Mouse (Mus musculus): ENCODE measurements at regions not wholly inside any gene's neighbourhood (a gene's known extent, or its start where the extent isn't known, plus 50 kb on each side); places are given as distances from the start of the nearest gene placed in this dataset.
A peak's percentile ranks its signal among the peaks of the same experiment; 100 is the strongest.

DNA sequence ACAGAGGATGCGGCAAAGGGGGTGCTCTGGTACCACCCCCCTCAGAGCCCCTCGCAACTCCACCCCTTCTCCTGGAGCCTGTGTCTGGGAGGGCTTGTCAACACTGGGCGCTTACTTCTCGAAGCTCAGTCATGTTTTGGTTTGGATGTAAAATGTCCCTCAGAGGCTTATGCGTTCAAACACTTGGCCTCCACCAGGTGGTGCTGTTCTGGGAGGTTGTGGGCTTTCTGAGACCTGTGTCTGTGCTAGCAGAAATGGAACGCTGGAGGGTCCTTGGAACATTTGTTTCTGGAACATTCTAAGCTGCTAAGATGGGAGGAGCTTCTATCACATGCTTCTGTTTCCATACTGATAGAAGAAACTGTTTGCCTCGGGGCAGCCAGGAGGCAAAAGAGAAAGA is 102.6 kb upstream of the Klf13 start:
- no peaks in the 10 kb centered on the region for H3K27me3 ChIP-seq (replicated peaks; ENCODE audit: control insufficient read depth, insufficient read depth, low read length)
- ATAC-seq (no peak), DNase-seq (ENCODE audit: low spot score) (no peak)
- no peaks in the 10 kb centered on the region for H3K36me3 ChIP-seq (ENCODE audit: control insufficient read depth, insufficient read depth, low read length)
- no peak overlapping the region for H3K27ac ChIP-seq (ENCODE audit: low read depth, low read length)
- no peak overlapping the region for H3K4me2 ChIP-seq (ENCODE audit: low read length)
- H3K4me3 ChIP-seq (ENCODE audit: low read depth, low read length) = no peak overlapping the region
- H3K9ac ChIP-seq (ENCODE audit: low read length) = no peak overlapping the region
- 93% methylated on average over 7 of the region's 7 CpGs for WGBS
- no peaks in the 10 kb centered on the region for H3K4me1 ChIP-seq (ENCODE audit: control insufficient read depth, insufficient read depth, low read length)
- no peaks in the 10 kb centered on the region for H3K9me3 ChIP-seq (replicated peaks; ENCODE audit: control insufficient read depth, low read length)

DNA sequence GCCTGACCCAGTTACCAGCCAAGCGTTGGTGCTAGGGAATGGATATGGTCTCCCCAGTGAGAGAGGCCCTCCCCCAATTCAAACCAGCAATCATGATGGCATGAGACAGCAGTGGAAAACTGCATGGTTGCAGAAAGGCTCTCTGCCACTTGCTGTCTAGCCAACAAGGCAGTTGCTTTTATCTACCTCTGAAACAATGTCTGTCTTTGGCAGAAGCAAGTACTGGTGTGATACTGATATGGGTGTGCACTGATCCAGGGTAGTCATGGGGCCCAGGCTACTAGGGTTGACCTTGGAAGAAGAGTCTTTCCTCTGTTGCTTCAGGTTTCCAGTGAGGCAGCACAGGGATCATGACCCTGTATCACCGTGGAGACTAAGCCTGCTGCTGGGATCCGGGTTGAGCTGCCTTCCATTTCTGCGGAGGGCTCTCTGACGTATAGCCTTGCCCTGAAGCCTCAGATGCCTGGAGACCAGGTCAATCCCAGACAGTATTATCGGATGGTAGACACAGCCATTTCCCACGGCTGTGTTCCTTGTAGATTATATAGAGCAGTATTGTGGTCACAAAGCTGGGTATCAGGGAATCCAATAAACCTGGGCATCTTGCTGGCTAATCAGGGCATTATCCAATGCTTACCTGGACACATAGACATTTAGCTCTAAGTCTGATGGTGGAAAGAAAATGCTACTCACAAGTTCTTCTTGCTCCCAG is 101.5 kb upstream of the Klf13 start:
- H3K4me1 ChIP-seq (ENCODE audit: control insufficient read depth, insufficient read depth, low read length) = no peaks in the 10 kb centered on the region
- DNase-seq (ENCODE audit: low spot score) (no peak), ATAC-seq (no peak)
- no peak overlapping the region for H3K4me3 ChIP-seq (ENCODE audit: low read depth, low read length)
- H3K9me3 ChIP-seq (replicated peaks; ENCODE audit: control insufficient read depth, low read length) = no peaks in the 10 kb centered on the region
- H3K9ac ChIP-seq (ENCODE audit: low read length) = no peak overlapping the region
- no peaks in the 10 kb centered on the region for H3K27me3 ChIP-seq (replicated peaks; ENCODE audit: control insufficient read depth, insufficient read depth, low read length)
- no peak overlapping the region for H3K4me2 ChIP-seq (ENCODE audit: low read length)
- 89% methylated on average over 7 of the region's 7 CpGs for WGBS
- H3K36me3 ChIP-seq (ENCODE audit: control insufficient read depth, insufficient read depth, low read length) = no peaks in the 10 kb centered on the region
- H3K27ac ChIP-seq (ENCODE audit: low read depth, low read length) = no peak overlapping the region

DNA sequence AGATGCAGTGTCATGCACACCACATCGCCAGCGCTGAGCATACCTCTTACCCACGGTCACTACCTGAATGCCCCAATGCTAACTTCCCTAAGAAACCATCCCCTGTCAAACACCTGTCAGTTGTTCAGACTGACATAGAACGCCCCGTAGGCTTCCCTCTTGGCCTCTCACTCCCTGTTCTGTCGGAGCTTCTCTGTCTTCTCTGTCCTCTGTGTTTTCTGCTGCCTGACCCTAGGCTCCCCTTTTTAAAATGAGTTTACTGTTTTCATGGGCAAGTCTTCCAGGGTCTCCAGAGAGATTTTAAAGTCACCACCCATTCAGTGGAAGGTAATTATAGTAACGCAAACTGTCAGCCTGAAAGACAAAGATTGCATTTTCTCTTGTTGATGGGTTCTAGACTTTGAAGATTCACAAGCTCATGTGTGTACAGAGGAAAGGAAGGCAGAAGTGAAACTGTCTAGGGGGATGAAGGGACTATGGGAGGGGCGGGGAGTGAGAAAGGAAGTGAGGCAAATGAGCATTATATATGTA is 99.1 kb upstream of the Klf13 start:
- ATAC-seq (no peak), DNase-seq (ENCODE audit: low spot score) (no peak)
- H3K4me1 ChIP-seq (ENCODE audit: control insufficient read depth, insufficient read depth, low read length) = 0 out of 2 replicates have a peak, but pooled peaks cover 5% of the 10 kb centered on the region
- H3K27ac ChIP-seq (ENCODE audit: low read depth, low read length) = no peak overlapping the region
- H3K4me2 ChIP-seq (ENCODE audit: low read length) = no peak overlapping the region
- H3K4me3 ChIP-seq (ENCODE audit: low read depth, low read length) = no peak overlapping the region
- H3K9me3 ChIP-seq (replicated peaks; ENCODE audit: control insufficient read depth, low read length) = no peaks in the 10 kb centered on the region
- WGBS = 85% methylated on average over 8 of the region's 8 CpGs
- no peak overlapping the region for H3K9ac ChIP-seq (ENCODE audit: low read length)
- H3K36me3 ChIP-seq (ENCODE audit: control insufficient read depth, insufficient read depth, low read length) = no peaks in the 10 kb centered on the region
- no peaks in the 10 kb centered on the region for H3K27me3 ChIP-seq (replicated peaks; ENCODE audit: control insufficient read depth, insufficient read depth, low read length)

- DNase-seq (ENCODE audit: low spot score) (no peak), ATAC-seq (no peak)
- H3K36me3 ChIP-seq (ENCODE audit: control insufficient read depth, insufficient read depth, low read length) = no peaks in the 10 kb centered on the region
- H3K9me3 ChIP-seq (replicated peaks; ENCODE audit: control insufficient read depth, low read length) = no peaks in the 10 kb centered on the region
- H3K27ac ChIP-seq (ENCODE audit: low read depth, low read length) = no peak overlapping the region
- no peak overlapping the region for H3K4me3 ChIP-seq (ENCODE audit: low read depth, low read length)
- no peak overlapping the region for H3K9ac ChIP-seq (ENCODE audit: low read length)
- H3K4me1 ChIP-seq (ENCODE audit: control insufficient read depth, insufficient read depth, low read length) = 0 out of 2 replicates have a peak, but pooled peaks cover 5% of the 10 kb centered on the region
- no peaks in the 10 kb centered on the region for H3K27me3 ChIP-seq (replicated peaks; ENCODE audit: control insufficient read depth, insufficient read depth, low read length)
- WGBS = 90% methylated on average over 7 of the region's 7 CpGs
- no peak overlapping the region for H3K4me2 ChIP-seq (ENCODE audit: low read length)
Measured at GRCm38 (mm10) chr7:64036154-64036553, 97.4 kb upstream of the Klf13 start.

DNA sequence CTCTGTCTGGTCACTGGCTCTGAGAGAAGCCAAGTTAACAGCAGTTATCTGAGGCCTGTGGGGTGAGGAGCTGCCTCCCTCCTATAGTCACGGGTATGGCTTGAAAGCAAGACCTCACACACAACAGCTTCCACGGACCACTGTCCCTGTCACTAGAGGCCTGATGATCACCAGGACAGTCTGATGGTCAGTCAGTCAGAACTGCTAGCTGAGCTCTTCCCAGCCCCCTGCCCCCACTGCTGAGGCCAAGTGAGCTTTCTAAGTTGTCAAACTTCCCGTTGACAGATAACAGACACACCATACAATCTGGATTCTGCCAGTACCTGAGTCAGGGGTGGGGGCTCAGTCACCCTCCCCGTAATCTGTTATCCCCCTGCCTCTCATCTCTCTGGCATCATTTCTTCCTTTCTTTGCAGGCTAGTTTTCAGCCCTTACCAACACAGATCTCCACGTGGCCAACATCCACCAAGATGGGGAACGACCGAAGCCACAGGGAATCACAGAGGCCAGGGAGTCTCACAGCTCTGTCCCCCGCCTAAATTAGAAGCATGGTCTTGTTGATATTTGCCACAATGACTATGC is 96.4 kb upstream of the Klf13 start:
- H3K9ac ChIP-seq (ENCODE audit: low read length) = no peak overlapping the region
- no peak overlapping the region for H3K4me2 ChIP-seq (ENCODE audit: low read length)
- H3K4me1 ChIP-seq (ENCODE audit: control insufficient read depth, insufficient read depth, low read length) = 0 out of 2 replicates have a peak, but pooled peaks cover 5% of the 10 kb centered on the region
- no peaks in the 10 kb centered on the region for H3K36me3 ChIP-seq (ENCODE audit: control insufficient read depth, insufficient read depth, low read length)
- DNase-seq (ENCODE audit: low spot score) (no peak), ATAC-seq (no peak)
- H3K27ac ChIP-seq (ENCODE audit: low read depth, low read length) = no peak overlapping the region
- H3K4me3 ChIP-seq (ENCODE audit: low read depth, low read length) = no peak overlapping the region
- no peaks in the 10 kb centered on the region for H3K27me3 ChIP-seq (replicated peaks; ENCODE audit: control insufficient read depth, insufficient read depth, low read length)
- no peaks in the 10 kb centered on the region for H3K9me3 ChIP-seq (replicated peaks; ENCODE audit: control insufficient read depth, low read length)
- 88% methylated on average over 8 of the region's 8 CpGs for WGBS

GRCm38 (mm10) chr7:64034493-64034892 is 95.8 kb upstream of the Klf13 start:
- no peak for ATAC-seq
- Histone ChIP-seq H3K4me3 (ENCODE audit: low read depth, low read length) (no peak overlapping the region), H3K27me3 (replicated peaks; ENCODE audit: control insufficient read depth, insufficient read depth, low read length) (no peaks in the 10 kb centered on the region), H3K9ac (ENCODE audit: low read length) (no peak overlapping the region), H3K4me2 (ENCODE audit: low read length) (no peak overlapping the region), H3K36me3 (ENCODE audit: control insufficient read depth, insufficient read depth, low read length) (no peaks in the 10 kb centered on the region), H3K4me1 (ENCODE audit: control insufficient read depth, insufficient read depth, low read length) (0 out of 2 replicates have a peak, but pooled peaks cover 5% of the 10 kb centered on the region), H3K9me3 (replicated peaks; ENCODE audit: control insufficient read depth, low read length) (no peaks in the 10 kb centered on the region), H3K27ac (ENCODE audit: low read depth, low read length) (no peak overlapping the region)
- DNase-seq (ENCODE audit: low spot score) = no peak
- 66% methylated on average over 1 of the region's 1 CpGs for WGBS

DNA sequence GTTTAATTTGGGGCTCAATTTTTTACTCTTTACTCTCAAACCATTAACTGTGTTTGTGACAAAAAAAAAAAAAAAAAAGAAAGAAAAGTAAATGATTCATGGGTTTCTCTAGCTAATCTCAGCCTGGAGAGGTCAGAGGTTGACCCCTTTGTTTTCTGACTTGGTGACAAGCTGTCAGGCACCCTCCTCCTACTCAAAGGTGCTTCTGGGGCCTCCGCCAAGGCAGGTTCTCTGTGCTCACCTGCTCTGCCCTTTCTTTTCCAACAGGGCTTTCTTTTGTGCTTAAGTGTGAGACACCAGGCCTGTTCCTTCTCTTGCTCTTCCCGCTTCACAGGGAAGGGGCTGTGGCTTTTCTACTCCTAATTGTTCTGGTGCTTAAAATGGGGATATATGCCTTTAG is 94.7 kb upstream of the Klf13 start:
- H3K4me2 ChIP-seq (ENCODE audit: low read length) = no peak overlapping the region
- H3K27ac ChIP-seq (ENCODE audit: low read depth, low read length) = 0 out of 2 replicates have a peak overlapping the region, but pooled peaks have one; percentile 53
- H3K9me3 ChIP-seq (replicated peaks; ENCODE audit: control insufficient read depth, low read length) = no peaks in the 10 kb centered on the region
- no peak overlapping the region for H3K4me3 ChIP-seq (ENCODE audit: low read depth, low read length)
- DNase-seq (ENCODE audit: low spot score) (no peak), ATAC-seq (no peak; the same call in 1 of the 2 replicates)
- H3K4me1 ChIP-seq (ENCODE audit: control insufficient read depth, insufficient read depth, low read length) = 0 out of 2 replicates have a peak, but pooled peaks cover 5% of the 10 kb centered on the region
- 63% methylated on average over 2 of the region's 2 CpGs for WGBS
- no peaks in the 10 kb centered on the region for H3K27me3 ChIP-seq (replicated peaks; ENCODE audit: control insufficient read depth, insufficient read depth, low read length)
- no peaks in the 10 kb centered on the region for H3K36me3 ChIP-seq (ENCODE audit: control insufficient read depth, insufficient read depth, low read length)
- H3K9ac ChIP-seq (ENCODE audit: low read length) = no peak overlapping the region

- Histone ChIP-seq H3K36me3 (ENCODE audit: control insufficient read depth, insufficient read depth, low read length) (no peaks in the 10 kb centered on the region), H3K9me3 (replicated peaks; ENCODE audit: control insufficient read depth, low read length) (no peaks in the 10 kb centered on the region), H3K4me2 (ENCODE audit: low read length) (no peak overlapping the region), H3K27me3 (replicated peaks; ENCODE audit: control insufficient read depth, insufficient read depth, low read length) (no peaks in the 10 kb centered on the region), H3K9ac (ENCODE audit: low read length) (no peak overlapping the region), H3K4me3 (ENCODE audit: low read depth, low read length) (no peak overlapping the region), H3K4me1 (ENCODE audit: control insufficient read depth, insufficient read depth, low read length) (0 out of 2 replicates have a peak, but pooled peaks cover 5% of the 10 kb centered on the region), H3K27ac (ENCODE audit: low read depth, low read length) (peak overlapping the region; percentile 53; the same call in 1 of the 2 replicates)
- DNase-seq (ENCODE audit: low spot score) = peak; percentile 67
- 70% methylated on average over 9 of the region's 9 CpGs for WGBS
- ATAC-seq = peak; percentile 73; the same call in 1 of the 2 replicates
Measured at GRCm38 (mm10) chr7:64032921-64033354, 94.2 kb upstream of the Klf13 start.

- no peak for ATAC-seq
- no peaks in the 10 kb centered on the region for H3K27me3 ChIP-seq (replicated peaks; ENCODE audit: control insufficient read depth, insufficient read depth, low read length)
- H3K4me1 ChIP-seq (ENCODE audit: control insufficient read depth, insufficient read depth, low read length) = 0 out of 2 replicates have a peak, but pooled peaks cover 5% of the 10 kb centered on the region
- DNase-seq (ENCODE audit: low spot score) = no peak
- H3K9me3 ChIP-seq (replicated peaks; ENCODE audit: control insufficient read depth, low read length) = no peaks in the 10 kb centered on the region
- no peaks in the 10 kb centered on the region for H3K36me3 ChIP-seq (ENCODE audit: control insufficient read depth, insufficient read depth, low read length)
- H3K9ac ChIP-seq (ENCODE audit: low read length) = no peak overlapping the region
- WGBS = 98% methylated on average over 2 of the region's 2 CpGs
- H3K27ac ChIP-seq (ENCODE audit: low read depth, low read length) = no peak overlapping the region
- no peak overlapping the region for H3K4me3 ChIP-seq (ENCODE audit: low read depth, low read length)
- no peak overlapping the region for H3K4me2 ChIP-seq (ENCODE audit: low read length)
Measured at GRCm38 (mm10) chr7:64030650-64031049, 91.9 kb upstream of the Klf13 start.
